Mouse (Mus musculus) heart, embryonic 12.5 days (tissue): ENCODE data around the gene Greb1. TPM values are rescaled to one million over a fixed set of nuclear protein-coding genes. Genes with fewer than 3 reads are reported as not detected.

Experiments used
- ATAC-seq: fragments of 200-750 bp; cut with Nextera tagmentation; 2 replicates; pipeline ENCODE4 v1.8.0; 2017; ENCODE audit warnings: moderate TSS enrichment, moderate library complexity; ENCODE audit not compliant: insufficient number of reproducible peaks, low FRiP score
- H3K27ac ChIP-seq: fragments of 300-500 bp; sonication (generic); 2 replicates; pipeline ENCODE4 v1.5.1; 2016; ENCODE audit warnings: mild to moderate bottlenecking, moderate library complexity; ENCODE audit not compliant: poor library complexity, severe bottlenecking
- H3K27me3 ChIP-seq: fragments of 300-500 bp; sonication (generic); replicated peaks from 2 replicates; pipeline ENCODE4 v1.6.1; 2016; ENCODE audit warnings: mild to moderate bottlenecking, moderate library complexity
- H3K36me3 ChIP-seq: fragments of 300-500 bp; sonication (generic); 2 replicates; pipeline ENCODE4 v1.6.1; 2016; ENCODE audit warnings: mild to moderate bottlenecking, moderate library complexity
- H3K4me1 ChIP-seq: fragments of 300-500 bp; sonication (generic); replicated peaks from 2 replicates; pipeline ENCODE4 v1.6.1; 2016; ENCODE audit warnings: mild to moderate bottlenecking
- H3K4me2 ChIP-seq: fragments of 300-500 bp; sonication (generic); 2 replicates; pipeline ENCODE4 v1.6.1; 2016; ENCODE audit warnings: mild to moderate bottlenecking, moderate library complexity
- H3K4me3 ChIP-seq: fragments of 300-500 bp; sonication (generic); 2 replicates; pipeline ENCODE4 v1.5.1; 2016; ENCODE audit warnings: mild to moderate bottlenecking
- H3K9ac ChIP-seq: fragments of 300-500 bp; sonication (generic); 2 replicates; pipeline ENCODE4 v1.6.1; 2016; ENCODE audit warnings: mild to moderate bottlenecking, moderate library complexity
- H3K9me3 ChIP-seq: fragments of 300-500 bp; sonication (generic); replicated peaks from 2 replicates; pipeline ENCODE4 v1.6.1; 2016; ENCODE audit warnings: mild to moderate bottlenecking, moderate library complexity
- WGBS: fragments of 180-500 bp; shearing (Covaris S2); methylation state at CpG from one replicate; pipeline ENCODE4 v1.1.7; 2016; 5-methylcytosine and 5-hydroxymethylcytosine counted together
- polyA plus RNA-seq: library from polyadenylated mRNA; unstranded; fragments of >200 nt; fragmentation: Nextera tagmentation; extraction: Ambion mirVana; gene quantifications from 2 replicates; pipeline ENCODE4 v1.2.1, GENCODE M21; 2016

Gene Greb1
- polyA plus RNA-seq, 1 experiment from 2014 or later: 1.7 TPM

GRCm38 (mm10) chr12:16653332-16654093 lies 147.2 kb downstream of the Greb1 start, which contains the start of gene Ntsr2:
Ntsr2 (plus strand) TSS chr12:16653382.
- 5% methylated on average over 57 of the region's 58 CpGs for WGBS
- ATAC-seq: peak; percentile 54
- H3K27me3 ChIP-seq: peaks cover 43% of the 10 kb centered on the region

DNA sequence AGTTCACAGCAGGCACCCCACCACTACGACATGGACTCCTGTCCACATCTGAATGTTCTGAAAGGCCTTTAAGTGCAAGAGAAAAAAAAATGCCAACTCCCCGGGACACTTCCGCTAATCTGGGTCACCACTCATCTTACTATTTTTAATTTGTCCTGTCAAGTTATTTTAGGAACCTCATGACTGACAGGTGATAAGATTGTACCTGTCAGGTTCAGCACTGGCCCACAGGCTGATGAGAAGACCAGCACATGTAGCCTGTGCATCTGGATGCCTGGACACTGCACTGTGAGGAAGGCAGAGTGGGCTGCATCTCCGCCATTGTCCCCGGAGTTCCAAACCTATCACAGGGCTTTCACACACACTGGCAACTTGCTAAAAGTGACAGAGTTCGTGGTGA lies 150.9 kb downstream of the Greb1 start:
- 35% methylated on average over 6 of the region's 6 CpGs for WGBS
- no peaks in the 10 kb centered on the region for H3K36me3 ChIP-seq
- H3K27me3 ChIP-seq: peaks cover 19% of the 10 kb centered on the region
- H3K4me3 ChIP-seq: no peak overlapping the region
- peak overlapping the region; percentile 73 for H3K27ac ChIP-seq
- peak; percentile 54; the same call in 1 of the 2 replicates for ATAC-seq
- H3K9ac ChIP-seq: no peak overlapping the region
- no peak overlapping the region for H3K4me2 ChIP-seq
- peaks cover 28% of the 10 kb centered on the region for H3K4me1 ChIP-seq
- H3K9me3 ChIP-seq: no peaks in the 10 kb centered on the region

More at GRCm38 (mm10) chr12:16653332-16654093, 147.2 kb downstream of the Greb1 start, which contains the start of gene Ntsr2:
- Histone ChIP-seq H3K9ac (no peak within 1 kb of the TSS), H3K9me3 (no peaks in the 10 kb centered on the region), H3K27ac (no peak within 1 kb of the TSS), H3K36me3 (no peaks in the 10 kb centered on the region), H3K4me1 (peaks cover 28% of the 10 kb centered on the region), H3K4me2 (peak within 1 kb of the TSS; percentile 74), H3K4me3 (peak within 1 kb of the TSS; percentile 38)

- WGBS: 82% methylated on average over 6 of the region's 6 CpGs
Measured at GRCm38 (mm10) chr12:16648273-16648672, 152.4 kb downstream of the Greb1 start.

DNA sequence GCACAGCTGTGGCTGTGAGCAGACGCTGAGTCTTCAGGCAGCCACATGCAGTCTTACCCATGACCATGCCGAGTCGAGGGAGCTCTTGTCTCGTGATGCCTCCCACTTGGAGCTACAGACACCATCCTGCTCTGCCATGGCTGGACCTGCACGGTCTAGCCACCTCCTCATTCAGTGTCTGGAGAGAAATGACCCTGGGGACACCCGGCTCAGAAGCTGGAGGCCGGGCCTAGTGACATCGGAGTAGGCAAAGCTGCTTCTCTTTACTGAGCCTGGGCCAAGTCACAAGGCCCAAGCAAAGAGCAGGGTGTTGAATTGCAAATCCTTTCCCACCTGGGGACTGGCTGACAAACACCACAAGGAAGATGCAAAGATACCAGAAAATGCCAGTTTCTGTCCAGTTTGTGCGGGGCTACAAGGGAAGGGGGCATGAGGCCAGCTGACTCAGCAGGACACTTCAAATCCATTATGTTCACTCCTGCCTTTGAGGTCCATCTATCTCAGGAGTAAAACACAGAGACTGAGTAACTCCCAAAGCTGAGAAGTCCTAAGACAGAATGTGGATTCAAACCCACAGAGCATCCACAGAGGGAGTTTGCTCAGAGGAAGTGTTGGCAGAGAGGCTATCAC lies 153.8 kb downstream of the Greb1 start:
- 46% methylated on average over 9 of the region's 9 CpGs for WGBS
- ATAC-seq: no peak
- H3K27ac ChIP-seq: no peak overlapping the region
- no peaks in the 10 kb centered on the region for H3K36me3 ChIP-seq
- peaks cover 32% of the 10 kb centered on the region for H3K4me1 ChIP-seq
- H3K27me3 ChIP-seq: no peaks in the 10 kb centered on the region
- H3K9me3 ChIP-seq: no peaks in the 10 kb centered on the region
- no peak overlapping the region for H3K9ac ChIP-seq
- H3K4me3 ChIP-seq: no peak overlapping the region
- H3K4me2 ChIP-seq: no peak overlapping the region

More at GRCm38 (mm10) chr12:16648273-16648672, 152.4 kb downstream of the Greb1 start:
- Histone ChIP-seq H3K36me3 (no peaks in the 10 kb centered on the region), H3K27ac (no peak overlapping the region), H3K4me3 (no peak overlapping the region), H3K27me3 (peaks cover 3% of the 10 kb centered on the region), H3K4me2 (no peak overlapping the region), H3K9ac (no peak overlapping the region), H3K4me1 (peaks cover 33% of the 10 kb centered on the region), H3K9me3 (no peaks in the 10 kb centered on the region)
- ATAC-seq: no peak

- WGBS: 65% methylated on average over 8 of the region's 8 CpGs
- H3K4me2 ChIP-seq: no peak overlapping the region
- no peak overlapping the region for H3K4me3 ChIP-seq
- ATAC-seq: no peak
- H3K9ac ChIP-seq: no peak overlapping the region
- no peaks in the 10 kb centered on the region for H3K27me3 ChIP-seq
- no peak overlapping the region for H3K27ac ChIP-seq
- H3K36me3 ChIP-seq: no peaks in the 10 kb centered on the region
- peaks cover 20% of the 10 kb centered on the region for H3K4me1 ChIP-seq
- no peaks in the 10 kb centered on the region for H3K9me3 ChIP-seq
Measured at GRCm38 (mm10) chr12:16644698-16645097, 156.0 kb downstream of the Greb1 start.

GRCm38 (mm10) chr12:16643508-16644345 lies 157.0 kb downstream of the Greb1 start:
- H3K36me3 ChIP-seq: no peaks in the 10 kb centered on the region
- no peak overlapping the region for H3K27ac ChIP-seq
- no peak for ATAC-seq
- H3K9me3 ChIP-seq: no peaks in the 10 kb centered on the region
- H3K4me1 ChIP-seq: peaks cover 22% of the 10 kb centered on the region
- H3K4me3 ChIP-seq: no peak overlapping the region
- no peaks in the 10 kb centered on the region for H3K27me3 ChIP-seq
- WGBS: 61% methylated on average over 12 of the region's 12 CpGs
- no peak overlapping the region for H3K4me2 ChIP-seq
- 0 out of 2 replicates have a peak overlapping the region, but pooled peaks have one; percentile 7 for H3K9ac ChIP-seq

DNA sequence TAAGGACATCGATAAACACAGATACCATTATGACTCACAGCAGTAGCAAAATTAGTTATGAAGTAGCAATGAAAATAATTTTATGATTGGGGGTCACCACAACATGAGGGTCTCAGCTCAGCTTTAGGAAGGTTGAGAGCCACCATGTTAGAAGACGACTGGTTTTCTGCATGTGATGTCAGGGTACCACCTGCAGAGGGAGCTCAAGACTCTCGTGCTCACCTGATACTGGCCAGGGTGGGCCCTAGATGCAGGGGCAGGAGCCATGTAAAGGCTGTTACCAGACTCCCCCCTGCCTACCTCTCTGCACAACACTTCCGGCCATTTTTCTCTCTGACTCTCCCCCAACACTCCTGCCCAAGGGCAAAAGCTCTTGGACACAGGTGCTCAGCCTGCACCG lies 158.7 kb downstream of the Greb1 start:
- no peak overlapping the region for H3K4me3 ChIP-seq
- no peak for ATAC-seq
- WGBS: 60% methylated on average over 5 of the region's 5 CpGs

GRCm38 (mm10) chr12:16640075-16640474 lies 160.6 kb downstream of the Greb1 start:
- Histone ChIP-seq H3K9me3 (no peaks in the 10 kb centered on the region), H3K9ac (no peak overlapping the region), H3K27ac (no peak overlapping the region), H3K27me3 (no peaks in the 10 kb centered on the region), H3K4me2 (no peak overlapping the region), H3K4me3 (no peak overlapping the region), H3K36me3 (no peaks in the 10 kb centered on the region), H3K4me1 (peaks cover 26% of the 10 kb centered on the region)
- ATAC-seq: no peak
- WGBS: 79% methylated on average over 6 of the region's 6 CpGs

More for the DNA sequence above, 158.7 kb downstream of the Greb1 start:
- Histone ChIP-seq H3K27ac (no peak overlapping the region), H3K9me3 (no peaks in the 10 kb centered on the region), H3K27me3 (no peaks in the 10 kb centered on the region), H3K36me3 (no peaks in the 10 kb centered on the region), H3K4me2 (no peak overlapping the region), H3K9ac (no peak overlapping the region), H3K4me1 (peaks cover 26% of the 10 kb centered on the region)

DNA sequence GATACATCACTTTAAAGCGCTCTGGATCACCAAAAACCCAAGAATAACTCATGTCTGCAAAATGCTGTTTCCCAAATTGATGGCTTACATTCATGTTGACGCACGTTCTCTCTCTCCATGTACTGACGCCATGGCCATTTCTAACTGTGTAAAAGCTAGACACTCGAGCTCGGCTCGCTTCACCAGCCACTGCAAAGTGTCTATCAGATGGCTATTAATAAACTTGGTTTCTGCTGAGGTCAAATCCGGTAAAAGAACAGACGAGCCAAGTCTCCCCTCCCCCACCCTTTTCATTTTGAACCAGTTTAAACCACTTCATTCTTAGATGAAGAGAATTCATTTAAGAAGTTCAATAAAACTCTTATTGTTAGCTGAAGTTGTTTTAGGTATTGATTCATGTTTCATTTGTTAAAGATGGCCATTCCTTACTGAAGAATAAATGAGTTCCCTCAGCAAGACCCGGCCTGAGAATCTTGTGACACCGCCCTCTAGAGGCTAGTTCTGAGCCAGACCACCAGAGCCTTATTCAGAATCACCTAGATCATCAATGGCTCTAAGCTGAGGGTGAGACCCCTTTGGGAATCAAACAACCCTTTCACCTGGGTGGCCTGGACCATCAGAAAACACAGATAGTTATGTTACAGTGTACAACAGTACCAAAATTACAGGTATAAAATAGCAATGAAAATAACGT lies 161.5 kb downstream of the Greb1 start:
- ATAC-seq: no peak
- Histone ChIP-seq H3K27ac (no peak overlapping the region), H3K4me3 (no peak overlapping the region), H3K36me3 (no peaks in the 10 kb centered on the region), H3K9me3 (no peaks in the 10 kb centered on the region), H3K4me1 (peaks cover 20% of the 10 kb centered on the region), H3K9ac (no peak overlapping the region), H3K4me2 (no peak overlapping the region), H3K27me3 (no peaks in the 10 kb centered on the region)
- WGBS: 42% methylated on average over 12 of the region's 12 CpGs

DNA sequence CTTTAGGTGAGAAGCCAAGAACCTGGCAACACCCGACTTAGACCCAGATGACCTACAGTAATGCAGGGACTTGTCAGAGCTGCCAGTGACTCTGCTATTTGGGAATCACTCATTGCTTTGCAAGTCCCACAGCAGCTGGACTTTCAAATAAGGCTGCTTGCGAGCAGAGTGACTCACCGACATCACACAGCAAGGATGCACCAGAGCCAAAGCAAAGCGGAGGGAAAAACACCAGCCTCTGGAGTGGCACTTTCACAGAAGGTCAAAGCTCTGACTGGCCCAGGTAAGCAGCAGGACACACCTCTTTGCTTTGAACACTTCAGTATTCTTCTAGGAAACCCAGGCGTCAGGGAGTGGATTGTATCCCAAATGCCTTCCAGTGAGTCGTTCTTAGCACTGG lies 164.9 kb downstream of the Greb1 start:
- H3K27me3 ChIP-seq: no peaks in the 10 kb centered on the region
- H3K27ac ChIP-seq: no peak overlapping the region
- H3K4me2 ChIP-seq: no peak overlapping the region
- peaks cover 11% of the 10 kb centered on the region for H3K4me1 ChIP-seq
- H3K4me3 ChIP-seq: no peak overlapping the region
- no peaks in the 10 kb centered on the region for H3K9me3 ChIP-seq
- no peak for ATAC-seq
- H3K36me3 ChIP-seq: no peaks in the 10 kb centered on the region
- H3K9ac ChIP-seq: no peak overlapping the region
- 69% methylated on average over 6 of the region's 6 CpGs for WGBS
